Mouse (Mus musculus): Measurements from ENCODE around the gene Gmds.

Gmds gene

GRCm38 (mm10) chr13:31873269-31873668 lies 465.3 kb downstream of the Gmds start:
- DNase-seq = no peak

- no peak for DNase-seq
Measured at GRCm38 (mm10) chr13:31864786-31865185, 473.8 kb downstream of the Gmds start.

- no peak for DNase-seq
Measured at GRCm38 (mm10) chr13:31863461-31863860, 475.1 kb downstream of the Gmds start.

- DNase-seq = no peak
Measured at GRCm38 (mm10) chr13:31860200-31860599, 478.3 kb downstream of the Gmds start.

- DNase-seq = no peak
Measured at GRCm38 (mm10) chr13:31854000-31854399, 484.5 kb downstream of the Gmds start.

GRCm38 (mm10) chr13:31853564-31853963 lies 485.0 kb downstream of the Gmds start:
- DNase-seq = no peak

- DNase-seq = no peak
Measured at GRCm38 (mm10) chr13:31849258-31849971, 489.1 kb downstream of the Gmds start.

GRCm38 (mm10) chr13:31835802-31836201 lies 502.7 kb downstream of the Gmds start:
- DNase-seq = no peak

- DNase-seq = peak; percentile 59
Measured at GRCm38 (mm10) chr13:31830332-31830731, 508.2 kb downstream of the Gmds start.

GRCm38 (mm10) chr13:31828446-31828845 lies 510.1 kb downstream of the Gmds start:
- no peak for DNase-seq

GRCm38 (mm10) chr13:31827820-31828332 lies 510.7 kb downstream of the Gmds start:
- DNase-seq = no peak

GRCm38 (mm10) chr13:31827160-31827559 lies 511.4 kb downstream of the Gmds start:
- no peak for DNase-seq

- no peak for DNase-seq
Measured at GRCm38 (mm10) chr13:31825180-31825579, 513.4 kb downstream of the Gmds start.

- DNase-seq = no peak
Measured at GRCm38 (mm10) chr13:31823316-31823715, 515.2 kb downstream of the Gmds start.

GRCm38 (mm10) chr13:31821050-31821449 lies 517.5 kb downstream of the Gmds start:
- no peak for DNase-seq

GRCm38 (mm10) chr13:31820587-31821017 lies 517.9 kb downstream of the Gmds start:
- peak; percentile 28 for DNase-seq

- no peak for DNase-seq
Measured at GRCm38 (mm10) chr13:31819664-31820405, 518.7 kb downstream of the Gmds start.

- no peak for DNase-seq
Measured at GRCm38 (mm10) chr13:31818337-31818736, 520.2 kb downstream of the Gmds start.

GRCm38 (mm10) chr13:31815383-31816003 lies 523.0 kb downstream of the Gmds start:
- DNase-seq = no peak

- DNase-seq = no peak
Measured at GRCm38 (mm10) chr13:31812701-31813100, 525.8 kb downstream of the Gmds start.

GRCm38 (mm10) chr13:31811542-31812021 lies 527.0 kb downstream of the Gmds start:
- no peak for DNase-seq

- DNase-seq = no peak
Measured at GRCm38 (mm10) chr13:31810693-31811541, 527.6 kb downstream of the Gmds start.

GRCm38 (mm10) chr13:31810375-31810692 lies 528.2 kb downstream of the Gmds start:
- DNase-seq = no peak
